ENCODE assay signal across 10 mouse cellular contexts in the genomic region with DNA sequence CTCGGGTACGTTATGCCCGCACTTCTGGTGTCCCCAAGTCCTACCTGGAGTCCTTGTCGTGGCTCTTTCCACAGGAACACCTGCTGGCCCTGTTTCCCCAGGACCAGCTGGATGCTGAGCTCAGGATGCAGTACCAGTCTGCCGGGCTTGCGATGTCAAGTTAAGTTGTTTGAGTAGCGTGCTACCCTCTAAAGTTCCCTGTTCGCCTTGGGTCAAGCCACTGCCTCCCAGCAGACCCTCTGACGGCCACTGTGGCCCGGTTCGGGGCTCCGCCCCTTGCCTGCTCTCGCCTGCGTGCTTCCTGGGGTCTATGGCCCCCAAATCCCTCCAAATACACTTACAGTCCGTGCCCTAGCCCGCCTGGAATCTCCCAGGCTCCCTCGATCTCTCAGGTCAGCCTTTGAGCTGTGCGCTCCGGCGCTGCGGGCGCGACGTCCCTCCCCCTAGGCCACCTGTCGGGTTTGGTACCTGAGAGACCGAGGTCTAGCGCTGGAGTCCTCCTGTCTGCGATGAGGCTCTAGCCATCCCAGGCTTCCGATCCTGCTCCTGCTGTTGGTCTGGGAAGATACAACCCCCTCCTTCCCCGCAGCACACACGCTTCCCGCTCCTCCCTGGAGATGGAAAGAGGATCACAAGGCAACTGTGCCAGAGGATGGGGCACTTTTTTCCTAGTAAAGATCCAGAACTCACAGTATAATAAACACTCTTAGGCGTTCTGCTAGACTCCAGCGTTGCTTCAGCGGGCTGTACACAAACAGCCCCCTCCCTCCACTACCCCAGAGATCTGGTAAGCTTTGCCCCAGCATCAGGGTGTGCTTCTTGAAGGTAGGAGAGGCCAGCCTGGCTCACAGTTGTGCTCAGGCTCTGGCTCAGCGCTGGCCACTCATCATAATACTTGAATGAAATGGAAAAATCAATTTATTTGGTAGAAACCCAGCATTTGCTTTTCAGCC. TPM values are rescaled to one million over a fixed set of nuclear protein-coding genes. Genes with fewer than 3 reads are reported as not detected.
DNase-seq lines count a peak whose midpoint lies in the region; ATAC-seq and TF ChIP-seq lines count a peak whose summit lies in the region.
"Had no signal": no experiment of that assay in that cellular context is flagged by ENCODE, and none has a peak within 500 bp of the region (broad histone marks: within the 10 kb centered on the region; RNA-seq: fewer than 3 reads in every experiment).

A gene (minus strand): TSS at position 756 of the 953 bp plus-strand sequence.

- H3K4me3 ChIP-seq in hindbrain, embryonic 15.5 days = peak within 1 kb of the TSS; percentile 41
- H3K4me3 ChIP-seq in midbrain, embryonic 14.5 days (replicated peaks; ENCODE audit: low read depth, low read length) = peak within 1 kb of the TSS; percentile 34

- peak within 1 kb of the TSS; percentile 23; the same call in 1 of the 2 replicates for H3K9ac ChIP-seq in hindbrain, embryonic 15.5 days
- peak within 1 kb of the TSS; percentile 46 for H3K9ac ChIP-seq in midbrain, embryonic 14.5 days (replicated peaks; ENCODE audit: low read length)

- peaks cover 6% of the 10 kb centered on the region for H3K4me1 ChIP-seq in hindbrain, embryonic 15.5 days (replicated peaks)
- peaks cover 7% of the 10 kb centered on the region; the same call in 1 of the 2 replicates for H3K4me1 ChIP-seq in midbrain, embryonic 14.5 days (ENCODE audit: control insufficient read depth, insufficient read depth, low read length)

- H3K27me3 ChIP-seq in hindbrain, embryonic 15.5 days = peaks cover 9% of the 10 kb centered on the region; the same call in 1 of the 2 replicates
- H3K27me3 ChIP-seq in midbrain, embryonic 14.5 days (ENCODE audit: control insufficient read depth, insufficient read depth, low read length) = no peaks in the 10 kb centered on the region; the same call in none of the 2 replicates

- ATAC-seq in hindbrain, embryonic 15.5 days (ENCODE audit: low FRiP score, low read depth) = peak; percentile 73
- ATAC-seq in midbrain, embryonic 14.5 days (ENCODE audit: low FRiP score, low TSS enrichment) = 0 out of 2 replicates have a peak, but pooled peaks have one; percentile 31

- TF ChIP-seq POLR2A in brain, embryonic 14.5 days (IDR thresholded peaks at IDR 0.05; ENCODE audit: borderline replicate concordance, extremely low read depth, insufficient read depth, insufficient read length, poor library complexity, severe bottlenecking) = no peak

- peak; percentile 80 for DNase-seq in heart, adult 11 months
- DNase-seq in heart, adult 8-10 months (ENCODE audit: low spot score) = no peak
- peak; percentile 24 for DNase-seq in brain, embryonic 14.5 days (ENCODE audit: low read depth)
- DNase-seq in midbrain, embryonic 14.5 days = peak; percentile 23
- DNase-seq in frontal cortex, postnatal 10 days (ENCODE audit: low spot score in 2 of 2) = no peak
- no peak for DNase-seq in gastrocnemius, adult 18-20 months (ENCODE audit: low spot score)
- no peak for DNase-seq in spleen, postnatal 4 days (ENCODE audit: low spot score in 2 of 2)
- DNase-seq: right cerebral cortex, postnatal 4 days had no signal

- no peak for TF ChIP-seq CTCF in brain, embryonic 14.5 days (IDR thresholded peaks at IDR 0.05; ENCODE audit: borderline replicate concordance, extremely low read depth, insufficient read depth, insufficient read length)

- H3K36me3 ChIP-seq in hindbrain, embryonic 15.5 days = no peaks in the 10 kb centered on the region
- no peaks in the 10 kb centered on the region for H3K36me3 ChIP-seq in midbrain, embryonic 14.5 days (ENCODE audit: control insufficient read depth, insufficient read depth, low read length)

- no peaks in the 10 kb centered on the region for H3K9me3 ChIP-seq in hindbrain, embryonic 15.5 days
- H3K9me3 ChIP-seq in midbrain, embryonic 14.5 days (ENCODE audit: control insufficient read depth, low read length) = no peaks in the 10 kb centered on the region

- no peak within 1 kb of the TSS for H3K27ac ChIP-seq in hindbrain, embryonic 15.5 days (replicated peaks)
- no peak within 1 kb of the TSS for H3K27ac ChIP-seq in midbrain, embryonic 14.5 days (replicated peaks; ENCODE audit: low read depth, low read length)

- WGBS in hindbrain, embryonic 15.5 days = 2% methylated on average over 36 of the region's 36 CpGs
- 3% methylated on average over 36 of the region's 36 CpGs for WGBS in midbrain, embryonic 14.5 days

- peak within 1 kb of the TSS; percentile 84 for H3K4me2 ChIP-seq in hindbrain, embryonic 15.5 days
- H3K4me2 ChIP-seq in midbrain, embryonic 14.5 days (ENCODE audit: low read length) = peak within 1 kb of the TSS; percentile 68

RNA-seq across cellular contexts. Expression of the gene that starts here (rescaled TPM):
- under 1 TPM in 2 of 4 experiments, not detected in 2; 0.16 to 0.54 TPM for total RNA-seq in heart, adult 8-10 months (2022)
- 0.04 TPM in 1 of 2 replicates, not detected in the other for polyA plus RNA-seq in brain, embryonic 14.5 days (2012; rRNA removed)
- polyA plus RNA-seq in hindbrain, embryonic 15.5 days (2015; fragmentation: Nextera tagmentation; extraction: Ambion mirVana) = 0.16 and 0.33 TPM in 2 replicates
- polyA plus RNA-seq in midbrain, embryonic 14.5 days (2014; fragmentation: Nextera tagmentation; extraction: Ambion mirVana) = 0.05 and 0.23 TPM in 2 replicates
- 1 to 10 TPM; 5.4 to 9.7 TPM for total RNA-seq in gastrocnemius, adult 18-20 months (2021)
- polyA plus RNA-seq: C2C12 had no signal

Comparison
In these comparisons a context has a peak if more than half of its experiments do, and no peak if none do; other contexts are left out.
1. RNA of the gene that starts here (total RNA-seq): 5.4 to 9.7 TPM in gastrocnemius, adult 18-20 months; 0.16 to 0.54 TPM in heart, adult 8-10 months; every median in the first group is over 4 times any median in the second.
2. Peak in DNase-seq in brain, embryonic 14.5 days; RNA of the gene not detected or under 1 TPM.
3. Peak in ATAC-seq, H3K4me3 ChIP-seq, H3K9ac ChIP-seq and H3K4me2 ChIP-seq in hindbrain, embryonic 15.5 days; RNA of the gene not detected or under 1 TPM.
4. Peak in DNase-seq, ATAC-seq, H3K4me3 ChIP-seq, H3K9ac ChIP-seq and H3K4me2 ChIP-seq in midbrain, embryonic 14.5 days; RNA of the gene not detected or under 1 TPM.